Mouse (Mus musculus) neural tube, embryonic 10.5 days (tissue): ENCODE measurements around the gene Vps13c.

Experiments
- DNase-seq: peaks from one replicate; pipeline ENCODE4 v3.0.0-alpha.2; 2017; ENCODE audit warnings: low spot score; ENCODE audit errors: extremely low spot score

Vps13c gene

GRCm38 (mm10) chr9:67830411-67831358, 9.5 kb upstream of the Vps13c start:
- DNase-seq: peak; percentile 71

- peak; percentile 58 for DNase-seq
Measured at GRCm38 (mm10) chr9:67831359-67832045, 8.7 kb upstream of the Vps13c start.

- peak; percentile 52 for DNase-seq
Measured at GRCm38 (mm10) chr9:67832046-67832605, 8.1 kb upstream of the Vps13c start, which contains the start of gene C2cd4a. Gene C2cd4a, minus strand, starts transcription at chr9:67832330.

DNA sequence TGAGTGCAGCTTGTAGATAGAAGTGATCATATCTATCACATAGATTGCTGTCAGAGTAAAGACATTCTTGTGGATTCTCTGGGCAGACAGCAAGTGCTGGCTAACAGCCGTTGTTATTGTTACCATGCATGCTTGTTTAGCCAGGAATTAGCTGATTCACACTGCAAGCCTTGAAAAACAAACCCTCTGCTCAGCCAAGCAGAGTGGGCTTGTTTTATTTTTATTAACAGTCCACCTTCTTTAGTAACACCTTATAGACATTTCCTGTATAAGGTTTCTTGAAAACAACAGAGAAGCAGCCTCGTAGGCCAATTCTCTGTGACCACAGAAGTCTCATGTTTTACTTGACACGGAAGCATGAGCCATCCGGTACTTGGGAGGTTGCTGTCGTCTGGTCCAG, 5.7 kb upstream of the Vps13c start:
- no peak for DNase-seq

- no peak for DNase-seq
Measured at GRCm38 (mm10) chr9:67837311-67837710, 2.9 kb upstream of the Vps13c start.

- DNase-seq: no peak
Measured at GRCm38 (mm10) chr9:67842797-67843196, 2.6 kb downstream of the Vps13c start.

- no peak for DNase-seq
Measured at GRCm38 (mm10) chr9:67845012-67845411, 4.8 kb downstream of the Vps13c start.

- no peak for DNase-seq
Measured at GRCm38 (mm10) chr9:67845648-67846047, 5.5 kb downstream of the Vps13c start.

GRCm38 (mm10) chr9:67846089-67846488, 5.9 kb downstream of the Vps13c start:
- no peak for DNase-seq

- no peak for DNase-seq
Measured at GRCm38 (mm10) chr9:67847606-67848005, 7.4 kb downstream of the Vps13c start.

DNA sequence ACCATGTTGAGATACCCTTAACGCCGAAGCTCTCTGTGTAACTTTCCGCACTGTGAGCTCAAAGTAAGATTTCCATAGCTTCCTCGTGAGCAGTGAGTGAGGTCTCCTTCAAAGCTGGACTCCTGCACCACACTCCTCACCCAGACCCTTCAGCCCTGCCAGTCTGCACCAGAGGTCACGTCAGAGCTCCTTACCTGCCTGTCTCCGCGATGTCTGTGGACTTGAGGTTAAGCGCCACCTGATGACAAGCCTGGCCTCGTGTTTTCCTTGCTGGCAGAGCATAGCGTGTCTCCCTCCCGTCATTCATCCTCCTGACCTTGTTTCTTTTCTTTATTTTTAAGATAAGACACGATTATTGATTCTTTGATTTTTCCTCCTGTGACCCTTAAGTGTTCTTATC, 9.2 kb downstream of the Vps13c start:
- DNase-seq: no peak

DNA sequence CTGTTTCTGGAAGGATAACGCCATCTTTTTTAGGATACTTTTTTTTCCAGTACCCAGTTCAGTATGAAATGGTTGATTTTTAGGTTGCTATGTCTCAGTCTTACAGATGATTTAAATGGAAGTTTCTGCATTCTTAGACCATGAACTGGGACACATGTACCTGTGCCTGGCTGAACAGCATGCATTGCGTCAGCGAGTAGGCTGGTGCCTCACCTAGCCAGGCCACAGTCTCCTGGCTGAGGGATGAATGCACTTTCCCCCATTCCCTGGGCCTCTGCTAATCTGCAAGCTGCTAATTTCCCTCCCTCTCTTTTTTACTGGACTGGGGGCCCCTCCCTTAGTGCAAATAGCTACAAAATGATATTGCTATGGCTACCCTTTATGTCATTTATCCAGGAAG, 9.7 kb downstream of the Vps13c start:
- no peak for DNase-seq

DNA sequence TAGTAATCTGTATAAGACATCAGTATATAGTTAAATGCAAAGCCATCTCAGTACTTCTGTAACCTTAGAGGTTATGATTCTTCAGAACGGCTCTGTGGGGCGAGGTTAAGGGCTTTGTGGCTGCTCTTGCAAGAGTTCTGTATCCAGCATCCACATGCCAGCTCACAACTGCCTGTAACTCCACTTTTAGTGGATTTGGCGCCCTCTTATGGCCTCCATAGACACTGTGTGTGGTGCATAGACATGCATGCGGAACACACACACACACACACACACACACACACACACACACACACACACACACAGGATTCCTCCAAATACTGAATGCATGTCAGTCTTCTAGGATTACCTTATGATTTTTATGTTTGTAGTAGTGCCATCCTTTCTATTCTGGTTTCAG, 11.0 kb downstream of the Vps13c start:
- no peak for DNase-seq

DNA sequence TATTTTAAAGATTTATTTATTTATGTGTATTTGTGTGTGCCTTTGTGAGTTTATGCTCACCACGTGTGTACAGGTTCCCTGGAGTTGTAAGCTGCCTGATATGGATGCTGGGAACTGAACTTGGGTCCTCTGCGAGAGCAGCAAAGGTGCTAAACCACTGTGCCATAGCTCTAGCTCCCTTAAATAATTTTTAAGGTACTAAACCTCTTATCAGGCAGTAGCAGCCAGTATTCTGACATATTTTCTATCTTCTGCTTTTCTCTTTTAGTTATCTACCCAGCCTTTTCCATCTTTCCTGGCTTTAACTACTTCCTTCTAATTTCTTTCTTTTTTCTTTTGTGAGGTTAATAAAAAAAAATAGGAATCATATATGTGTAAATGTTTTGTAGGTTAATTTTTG, 20.1 kb downstream of the Vps13c start:
- no peak for DNase-seq

- no peak for DNase-seq
Measured at GRCm38 (mm10) chr9:67863332-67863731, 23.1 kb downstream of the Vps13c start.

DNA sequence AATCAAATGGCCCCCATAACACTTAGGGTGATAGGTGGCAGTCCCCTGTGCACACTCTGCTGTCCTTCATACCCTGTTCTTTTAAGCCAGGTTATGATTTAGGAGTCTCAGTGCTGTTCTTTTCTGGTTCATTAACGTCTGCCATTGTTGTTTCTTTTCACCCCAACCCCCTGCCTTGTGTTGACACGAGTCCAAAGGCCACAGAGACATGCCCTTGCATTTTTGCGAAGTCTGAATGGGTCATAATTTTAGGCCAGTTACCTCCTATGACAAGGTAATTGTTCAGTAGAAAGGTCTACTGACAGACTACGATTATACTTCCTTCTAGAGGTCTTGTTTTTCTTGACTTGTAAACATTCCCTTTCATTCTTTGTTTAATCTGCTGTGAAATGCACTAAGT, 23.8 kb downstream of the Vps13c start:
- DNase-seq: no peak

DNA sequence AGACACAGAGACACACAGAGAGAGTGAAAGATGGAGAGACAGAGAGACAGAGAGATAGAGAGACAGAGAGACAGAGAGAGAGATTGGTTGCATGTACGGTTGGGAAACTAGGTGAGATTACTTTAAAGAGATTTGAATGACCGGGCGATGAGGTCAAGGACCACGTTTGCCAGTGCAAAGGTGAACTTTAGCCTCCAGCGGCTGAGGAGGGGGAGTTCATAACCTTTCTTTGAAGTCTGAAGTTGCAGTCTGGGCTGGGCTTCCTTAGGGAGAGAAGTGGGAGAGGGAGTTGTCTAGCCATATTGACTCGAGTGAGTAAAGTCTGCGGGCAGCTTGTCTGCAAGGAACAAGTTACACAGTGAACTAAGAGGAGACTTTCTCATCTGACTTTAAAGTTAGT, 25.2 kb downstream of the Vps13c start:
- no peak for DNase-seq

GRCm38 (mm10) chr9:67867411-67867810, 27.2 kb downstream of the Vps13c start:
- DNase-seq: no peak

DNA sequence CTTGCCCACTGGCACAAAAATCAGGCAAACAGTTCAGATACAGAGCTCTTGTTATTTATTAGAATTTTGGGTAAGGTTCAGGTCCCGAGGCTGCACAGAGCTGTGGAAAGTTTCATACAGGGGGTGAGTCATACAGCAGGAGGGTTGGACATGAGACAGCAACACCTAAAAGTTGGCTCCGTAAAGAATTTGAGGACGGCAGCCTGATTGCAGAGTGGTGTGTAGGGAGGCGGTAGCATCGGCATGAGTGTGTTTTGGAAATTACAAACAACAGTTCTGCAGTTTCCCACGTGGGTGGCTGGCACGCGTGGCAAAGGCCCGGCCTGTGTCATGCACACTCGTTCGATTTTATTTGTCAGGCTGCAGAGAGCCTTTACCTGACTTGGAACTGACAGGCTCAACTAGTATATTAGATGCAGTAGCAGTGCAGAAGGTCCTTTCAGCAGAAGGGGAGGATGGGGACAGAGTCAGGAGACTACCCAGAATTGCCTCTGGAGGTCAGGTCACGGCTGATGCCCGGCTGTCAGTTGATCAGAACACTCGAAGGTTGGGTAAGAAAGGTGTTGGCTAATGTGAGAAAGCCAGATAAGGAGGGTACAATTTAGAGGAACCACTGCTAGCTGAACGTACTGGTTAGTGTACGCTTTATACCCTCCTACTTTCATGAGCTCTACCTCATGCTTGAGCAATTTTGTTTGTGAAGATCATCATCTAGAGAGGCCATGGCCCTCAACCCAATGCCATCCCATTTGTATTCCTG, 29.7 kb downstream of the Vps13c start:
- DNase-seq: no peak

DNA sequence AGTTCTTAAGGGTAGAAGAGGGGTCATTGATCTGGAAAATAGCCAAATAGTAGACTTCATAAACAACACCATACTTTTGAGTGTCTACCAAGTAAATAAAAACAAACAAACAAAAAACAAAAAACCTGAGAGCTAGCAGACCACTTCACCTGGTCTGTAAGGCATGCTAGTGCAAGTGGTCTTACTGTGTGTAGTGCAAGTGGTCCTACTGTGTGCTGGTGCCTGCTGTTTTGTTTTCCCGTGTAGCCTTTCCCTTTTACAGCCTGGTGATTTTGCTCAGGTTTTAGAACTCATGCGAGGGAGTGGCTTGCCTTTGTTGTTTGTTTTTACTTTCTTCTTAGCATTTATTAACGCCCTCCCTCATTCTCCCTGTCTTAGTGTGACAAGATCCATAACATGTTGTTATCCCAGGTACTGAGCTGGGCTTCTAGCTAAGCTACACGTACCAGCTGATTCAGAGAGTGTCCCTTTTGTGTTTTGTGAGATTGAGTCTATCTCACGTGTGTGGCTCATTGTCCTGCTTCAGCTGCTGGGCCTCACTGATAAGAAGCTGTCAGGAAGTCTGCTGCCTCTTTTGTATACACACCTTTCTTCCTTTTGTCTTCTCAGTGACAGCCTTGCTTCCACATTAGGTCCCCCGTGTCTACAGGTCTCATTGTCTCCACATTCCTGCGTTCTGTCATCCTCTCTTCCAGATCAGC, 34.5 kb downstream of the Vps13c start:
- no peak for DNase-seq

GRCm38 (mm10) chr9:67875337-67875736, 35.1 kb downstream of the Vps13c start:
- DNase-seq: no peak
